Mouse (Mus musculus) limb, embryonic 11.5 days (tissue): ENCODE results near the gene Rnf185. TPM values are rescaled to one million over a fixed set of nuclear protein-coding genes. Genes with fewer than 3 reads are reported as not detected.

Source experiments
- ATAC-seq: fragments of 200-750 bp; cut with Nextera tagmentation; 2 replicates; pipeline ENCODE4 v1.8.0; 2017; ENCODE audit warnings: low read depth; ENCODE audit not compliant: insufficient number of reproducible peaks, low FRiP score, low TSS enrichment
- DNase-seq: peaks from one replicate; pipeline ENCODE4 v3.0.0-alpha.2; 2015; ENCODE audit warnings: low spot score
- H3K27ac ChIP-seq: fragments of 300-500 bp; sonication (generic); replicated peaks from 2 replicates; pipeline ENCODE4 v1.5.1; 2014; ENCODE audit warnings: low read depth, mild to moderate bottlenecking, low read length
- H3K27me3 ChIP-seq: fragments of 300-500 bp; sonication (generic); 2 replicates; pipeline ENCODE4 v1.6.1; 2014; ENCODE audit warnings: mild to moderate bottlenecking, low read length, mixed read lengths; ENCODE audit not compliant: control insufficient read depth, insufficient read depth
- H3K36me3 ChIP-seq: fragments of 300-500 bp; sonication (generic); 2 replicates; pipeline ENCODE4 v1.6.1; 2014; ENCODE audit warnings: mild to moderate bottlenecking, low read length, moderate library complexity, mixed read lengths; ENCODE audit not compliant: control insufficient read depth, insufficient read depth
- H3K4me1 ChIP-seq: fragments of 300-500 bp; sonication (generic); 2 replicates; pipeline ENCODE4 v1.6.1; 2014; ENCODE audit warnings: low read length, mixed read lengths; ENCODE audit not compliant: control insufficient read depth, insufficient read depth
- H3K4me2 ChIP-seq: fragments of 300-500 bp; sonication (generic); 2 replicates; pipeline ENCODE4 v1.6.1; 2014; ENCODE audit warnings: low read depth, mild to moderate bottlenecking, moderate library complexity; ENCODE audit not compliant: severe bottlenecking
- H3K4me3 ChIP-seq: fragments of 300-500 bp; sonication (generic); 2 replicates; pipeline ENCODE4 v1.5.1; 2014; ENCODE audit warnings: low read depth, low read length
- H3K9ac ChIP-seq: fragments of 300-500 bp; sonication (generic); 2 replicates; pipeline ENCODE4 v1.6.1; 2014; ENCODE audit warnings: mild to moderate bottlenecking, low read length
- H3K9me3 ChIP-seq: fragments of 300-500 bp; sonication (generic); 2 replicates; pipeline ENCODE4 v1.6.1; 2016; ENCODE audit warnings: low read length; ENCODE audit not compliant: control insufficient read depth
- WGBS: fragments of 180-500 bp; shearing (Covaris S2); extraction: QIAGEN DNeasy Blood & Tissue Kit; methylation state at CpG from one replicate; pipeline ENCODE4 v1.1.7; 2014; 5-methylcytosine and 5-hydroxymethylcytosine counted together
- polyA plus RNA-seq: library from polyadenylated mRNA; unstranded; fragments of >200 nt; fragmentation: Nextera tagmentation; extraction: Ambion mirVana; gene quantifications from 2 replicates; pipeline ENCODE4 v1.2.1, GENCODE M21; 2014

The Rnf185 gene
- polyA plus RNA-seq, 1 experiment from 2014 or later, result 42.4 TPM

DNA sequence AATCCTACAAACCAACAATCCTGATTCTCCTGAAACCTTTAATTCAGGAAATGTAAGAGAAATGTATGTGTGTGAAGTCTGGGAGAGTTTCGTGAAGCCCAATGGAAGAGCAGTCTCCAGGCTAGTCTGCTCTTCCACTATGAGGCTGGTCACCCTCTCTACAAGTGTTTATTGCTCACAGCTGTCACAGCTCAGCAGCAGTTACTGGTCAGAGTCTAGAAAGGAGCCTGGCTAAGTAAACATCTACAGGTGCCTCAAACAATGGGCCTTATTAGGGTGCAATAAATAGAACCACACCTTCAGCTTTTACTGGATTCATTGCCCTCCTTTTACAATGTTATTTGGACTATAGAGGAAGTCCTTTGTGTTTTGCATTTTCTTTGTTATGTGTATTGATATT is 53.8 kb downstream of the Rnf185 start:
- Histone ChIP-seq H3K9ac (no peak overlapping the region), H3K4me2 (no peak overlapping the region), H3K4me3 (no peak overlapping the region), H3K4me1 (peaks cover 5% of the 10 kb centered on the region; the same call in 1 of the 2 replicates), H3K27me3 (no peaks in the 10 kb centered on the region), H3K9me3 (no peaks in the 10 kb centered on the region), H3K27ac (0 out of 2 replicates have a peak overlapping the region, but pooled peaks have one; percentile 3), H3K36me3 (no peaks in the 10 kb centered on the region)
- WGBS, result 56% methylated on average over 1 of the region's 1 CpGs
- ATAC-seq (no peak), DNase-seq (no peak)

DNA sequence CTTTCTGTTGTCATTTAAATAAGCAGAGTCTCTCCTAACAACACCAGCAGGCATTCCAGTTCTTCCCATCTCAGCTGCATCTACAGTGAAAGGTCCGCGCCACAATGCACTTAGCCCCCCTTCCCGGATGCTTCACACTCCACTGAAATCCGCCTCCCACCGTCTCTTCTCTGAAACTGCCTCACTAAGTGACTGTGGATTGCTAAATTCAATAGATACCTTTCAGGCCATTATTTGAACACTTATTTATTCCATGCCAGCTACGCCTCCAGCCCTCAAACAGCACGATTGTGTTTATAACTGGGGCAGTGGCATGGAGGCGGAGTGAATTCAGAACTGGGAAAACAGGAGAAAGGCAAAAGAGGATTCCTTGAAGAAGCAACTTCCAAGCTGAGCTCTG is 55.6 kb downstream of the Rnf185 start:
- 81% methylated on average over 8 of the region's 8 CpGs for WGBS
- no peak for ATAC-seq

DNA sequence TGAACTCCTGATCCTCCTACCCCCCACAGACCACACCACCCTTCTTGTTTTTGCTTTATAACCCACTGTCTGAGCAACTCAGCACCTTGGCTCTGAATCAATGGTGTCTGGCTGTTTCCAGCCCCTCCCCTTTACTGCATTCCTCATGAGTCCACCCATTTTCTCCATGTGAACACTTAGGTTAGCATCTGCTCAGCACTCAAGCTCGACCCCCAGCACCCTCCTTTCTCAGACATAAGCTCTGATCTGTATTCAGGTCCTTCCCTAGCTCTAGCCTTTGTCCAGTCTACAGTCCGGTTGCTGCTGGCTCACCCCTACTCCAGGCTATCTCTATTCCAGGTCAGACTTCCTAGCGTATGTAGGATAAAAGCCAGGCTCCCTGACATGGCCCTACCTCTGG is 56.1 kb downstream of the Rnf185 start:
- peaks cover 5% of the 10 kb centered on the region; the same call in 1 of the 2 replicates for H3K4me1 ChIP-seq
- DNase-seq, result no peak
- H3K4me2 ChIP-seq, result no peak overlapping the region
- no peaks in the 10 kb centered on the region for H3K9me3 ChIP-seq
- no peak overlapping the region for H3K4me3 ChIP-seq
- ATAC-seq, result no peak
- H3K27me3 ChIP-seq, result no peaks in the 10 kb centered on the region
- 76% methylated on average over 3 of the region's 3 CpGs for WGBS
- no peak overlapping the region for H3K27ac ChIP-seq
- H3K9ac ChIP-seq, result no peak overlapping the region
- H3K36me3 ChIP-seq, result no peaks in the 10 kb centered on the region

More for the DNA sequence above, 55.6 kb downstream of the Rnf185 start:
- H3K36me3 ChIP-seq, result no peaks in the 10 kb centered on the region
- DNase-seq, result no peak
- no peak overlapping the region for H3K9ac ChIP-seq
- no peak overlapping the region for H3K4me3 ChIP-seq
- H3K4me2 ChIP-seq, result no peak overlapping the region
- no peak overlapping the region for H3K27ac ChIP-seq
- no peaks in the 10 kb centered on the region for H3K9me3 ChIP-seq
- peaks cover 5% of the 10 kb centered on the region; the same call in 1 of the 2 replicates for H3K4me1 ChIP-seq
- no peaks in the 10 kb centered on the region for H3K27me3 ChIP-seq

DNA sequence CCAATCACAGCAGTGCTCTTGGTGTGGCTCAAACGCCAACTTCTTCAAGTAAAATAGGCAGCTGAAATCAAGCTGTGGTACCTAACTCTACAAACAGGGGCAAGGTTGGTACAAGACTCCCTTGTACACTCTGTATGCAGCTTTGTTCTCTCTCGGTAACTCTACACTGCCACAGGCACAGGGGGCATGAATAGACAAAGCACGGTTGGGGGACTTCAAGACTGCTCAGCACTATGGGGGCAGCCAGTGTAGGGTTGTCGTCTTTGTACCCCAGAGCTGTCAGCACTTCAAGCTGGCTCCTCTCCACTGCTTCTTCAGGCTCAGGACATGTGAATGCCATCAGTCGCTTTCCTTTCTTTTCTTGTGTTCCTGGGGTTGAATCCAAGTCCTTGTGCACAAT is 57.6 kb downstream of the Rnf185 start:
- Histone ChIP-seq H3K4me3 (no peak overlapping the region), H3K4me2 (no peak overlapping the region), H3K9ac (no peak overlapping the region), H3K27ac (no peak overlapping the region), H3K4me1 (peaks cover 5% of the 10 kb centered on the region; the same call in 1 of the 2 replicates), H3K27me3 (no peaks in the 10 kb centered on the region), H3K36me3 (no peaks in the 10 kb centered on the region), H3K9me3 (no peaks in the 10 kb centered on the region)
- DNase-seq (no peak), ATAC-seq (no peak)
- 73% methylated on average over 5 of the region's 5 CpGs for WGBS

DNA sequence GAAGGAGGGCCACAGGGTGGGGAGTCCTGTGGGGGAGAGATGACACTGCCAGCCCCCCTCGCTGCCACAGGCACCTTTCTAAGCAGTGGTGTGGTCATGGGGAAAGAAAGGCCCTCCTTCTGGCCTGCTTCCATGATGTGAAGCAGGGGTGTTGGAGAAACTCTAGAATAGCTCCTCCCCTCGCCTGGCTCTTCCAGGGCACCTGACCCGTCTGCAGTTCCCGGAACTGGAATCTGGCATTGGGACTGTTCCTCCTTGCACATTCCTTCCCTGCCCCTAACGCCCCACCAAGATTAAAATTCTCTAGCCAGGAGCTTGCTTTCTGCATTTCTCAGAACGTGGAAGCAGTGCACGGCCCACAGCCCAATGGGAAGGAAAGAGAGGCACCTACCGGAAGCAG is 59.6 kb downstream of the Rnf185 start:
- Histone ChIP-seq H3K4me2 (no peak overlapping the region), H3K27me3 (no peaks in the 10 kb centered on the region), H3K9ac (no peak overlapping the region), H3K36me3 (no peaks in the 10 kb centered on the region), H3K9me3 (no peaks in the 10 kb centered on the region), H3K4me1 (peaks cover 2% of the 10 kb centered on the region; the same call in 1 of the 2 replicates), H3K27ac (no peak overlapping the region), H3K4me3 (no peak overlapping the region)
- no peak for DNase-seq
- no peak for ATAC-seq
- WGBS, result 89% methylated on average over 8 of the region's 8 CpGs

DNA sequence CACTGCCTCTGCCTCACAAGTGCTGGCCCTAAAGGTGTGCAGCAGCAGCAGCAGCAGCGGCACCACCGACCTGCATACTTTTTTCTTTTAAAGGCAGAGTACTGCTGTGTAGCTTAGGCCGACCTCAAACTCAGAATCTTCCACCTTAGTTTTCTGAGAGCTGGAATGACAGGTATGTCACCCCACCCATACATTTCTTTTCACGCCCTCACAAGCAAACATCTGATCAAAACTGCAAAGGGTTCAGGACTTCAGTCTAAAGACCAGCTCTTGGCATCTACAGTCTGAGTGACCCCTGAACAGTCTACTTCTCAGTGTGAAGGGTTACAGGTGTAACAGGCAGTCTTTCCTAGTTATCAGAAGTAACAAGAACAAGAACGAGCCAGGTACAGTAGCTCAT is 61.4 kb downstream of the Rnf185 start:
- no peak for ATAC-seq
- no peak overlapping the region for H3K4me3 ChIP-seq
- no peaks in the 10 kb centered on the region for H3K36me3 ChIP-seq
- H3K9ac ChIP-seq, result no peak overlapping the region
- WGBS, result 88% methylated on average over 5 of the region's 5 CpGs
- no peaks in the 10 kb centered on the region for H3K27me3 ChIP-seq
- H3K27ac ChIP-seq, result no peak overlapping the region
- H3K4me2 ChIP-seq, result no peak overlapping the region
- H3K4me1 ChIP-seq, result peaks cover 2% of the 10 kb centered on the region; the same call in 1 of the 2 replicates
- no peaks in the 10 kb centered on the region for H3K9me3 ChIP-seq
- DNase-seq, result no peak

DNA sequence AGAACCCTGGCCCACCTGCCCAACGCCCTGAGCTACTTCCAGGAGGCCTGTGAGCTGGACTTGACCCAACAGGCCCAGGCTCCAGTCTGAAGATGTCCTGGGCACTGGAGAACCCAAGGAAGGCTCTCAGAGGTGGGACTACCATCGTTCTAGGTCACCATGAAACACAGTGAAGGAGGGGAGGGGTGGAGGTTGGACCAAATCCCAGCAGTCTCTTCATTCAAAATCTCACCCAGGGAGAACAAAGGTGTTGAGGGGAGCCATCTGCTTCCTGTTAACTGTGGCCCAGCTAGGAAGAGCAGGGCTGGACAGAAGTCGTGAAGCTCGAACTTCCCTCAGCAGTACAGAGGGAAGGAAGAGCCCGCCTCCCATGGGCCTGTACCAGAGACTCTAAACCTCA is 62.2 kb downstream of the Rnf185 start:
- DNase-seq (no peak), ATAC-seq (no peak)
- Histone ChIP-seq H3K27ac (no peak overlapping the region), H3K9ac (no peak overlapping the region), H3K27me3 (no peaks in the 10 kb centered on the region), H3K36me3 (no peaks in the 10 kb centered on the region), H3K4me3 (no peak overlapping the region), H3K4me2 (no peak overlapping the region), H3K4me1 (peaks cover 2% of the 10 kb centered on the region; the same call in 1 of the 2 replicates), H3K9me3 (no peaks in the 10 kb centered on the region)
- WGBS, result 52% methylated on average over 5 of the region's 5 CpGs

DNA sequence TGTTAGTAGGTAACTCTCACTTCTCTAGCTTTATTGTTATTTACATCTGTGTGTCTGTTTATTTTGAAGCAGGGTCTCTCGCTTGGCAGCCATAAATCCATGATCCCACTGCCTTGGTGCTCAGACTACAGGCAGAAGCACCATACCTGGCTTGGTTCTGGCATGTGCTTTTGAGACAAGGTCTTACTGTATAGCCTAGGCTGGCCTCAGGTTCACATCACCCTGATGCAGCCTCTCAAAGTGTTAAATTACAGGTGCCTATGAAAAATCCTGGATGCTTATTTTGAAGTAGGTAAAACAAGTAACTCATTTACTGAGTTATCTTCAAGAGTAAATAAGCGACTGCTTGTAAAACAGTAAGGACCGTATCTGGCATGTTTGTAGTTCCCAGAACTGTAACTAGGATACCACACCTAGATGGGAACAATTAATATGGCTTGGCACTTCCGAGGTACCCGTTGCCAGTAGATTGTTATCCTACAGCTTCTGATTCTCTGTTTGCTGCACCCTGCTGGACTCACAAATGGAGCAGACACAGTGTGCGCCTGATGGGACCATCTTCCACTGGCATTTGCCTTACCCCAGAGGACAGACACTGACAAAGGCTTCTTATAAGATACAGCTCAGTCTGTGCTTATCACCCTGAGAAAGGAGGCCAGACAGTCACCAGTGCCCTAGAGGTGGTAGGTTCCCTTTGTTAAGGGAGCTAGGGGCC is 64.5 kb downstream of the Rnf185 start:
- Histone ChIP-seq H3K9ac (no peak overlapping the region), H3K4me1 (no peaks in the 10 kb centered on the region), H3K27me3 (no peaks in the 10 kb centered on the region), H3K4me3 (no peak overlapping the region), H3K27ac (no peak overlapping the region), H3K4me2 (no peak overlapping the region), H3K9me3 (no peaks in the 10 kb centered on the region), H3K36me3 (no peaks in the 10 kb centered on the region)
- WGBS, result 84% methylated on average over 6 of the region's 6 CpGs
- ATAC-seq (no peak), DNase-seq (no peak)

DNA sequence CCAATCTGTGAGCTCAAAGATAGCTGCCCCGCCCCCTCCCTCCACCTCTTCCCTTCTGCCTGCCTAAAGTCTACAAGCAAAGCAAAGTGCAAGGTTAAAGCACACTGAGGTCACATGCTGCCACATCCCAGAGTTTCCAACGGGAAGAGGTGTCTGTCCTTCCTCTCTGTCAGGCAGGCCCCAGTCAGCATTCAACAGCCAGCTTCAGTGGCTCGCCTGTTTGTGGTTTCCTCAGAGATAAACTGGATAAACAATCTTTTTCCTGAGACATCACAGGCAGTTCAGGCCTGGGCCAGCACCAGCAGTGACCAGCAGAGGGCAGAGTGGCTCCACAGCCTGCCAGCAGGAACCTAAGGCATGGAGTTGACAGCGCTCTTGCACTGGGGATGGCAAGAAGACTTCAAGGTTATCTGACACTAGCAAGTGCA is 65.2 kb downstream of the Rnf185 start:
- H3K27ac ChIP-seq, result no peak overlapping the region
- H3K9me3 ChIP-seq, result no peaks in the 10 kb centered on the region
- H3K4me3 ChIP-seq, result no peak overlapping the region
- H3K36me3 ChIP-seq, result no peaks in the 10 kb centered on the region
- H3K9ac ChIP-seq, result no peak overlapping the region
- H3K4me2 ChIP-seq, result no peak overlapping the region
- H3K27me3 ChIP-seq, result no peaks in the 10 kb centered on the region
- no peaks in the 10 kb centered on the region for H3K4me1 ChIP-seq
- WGBS, result 27% methylated on average over 4 of the region's 4 CpGs
- ATAC-seq (no peak), DNase-seq (peak; percentile 85)
